Mouse (Mus musculus) right cerebral cortex, postnatal 25 days (tissue): ENCODE measurements at regions not wholly inside any gene's neighbourhood (a gene's known extent, or its start where the extent isn't known, plus 50 kb on each side); places are given as distances from the start of the nearest gene placed in this dataset.

Experiments used
- DNase-seq: peaks from one replicate; pipeline ENCODE4 v3.0.0; 2022

GRCm38 (mm10) chr1:107914671-107915590 is 325.1 kb downstream of the Serpinb8 start:
- no peak for DNase-seq

- no peak for DNase-seq
Measured at GRCm38 (mm10) chr1:107917037-107917436, 327.2 kb downstream of the Serpinb8 start.

- DNase-seq: no peak
Measured at GRCm38 (mm10) chr1:107941601-107942270, 351.9 kb downstream of the Serpinb8 start.

GRCm38 (mm10) chr1:107946204-107946939 is 356.6 kb downstream of the Serpinb8 start:
- no peak for DNase-seq

- DNase-seq: no peak
Measured at GRCm38 (mm10) chr1:107950396-107950795, 360.6 kb downstream of the Serpinb8 start.

- DNase-seq: no peak
Measured at GRCm38 (mm10) chr1:107961009-107961408, 371.2 kb downstream of the Serpinb8 start.

- no peak for DNase-seq
Measured at GRCm38 (mm10) chr1:107975626-107976335, 386.0 kb downstream of the Serpinb8 start.

- no peak for DNase-seq
Measured at GRCm38 (mm10) chr1:107977686-107978085, 387.9 kb downstream of the Serpinb8 start.

GRCm38 (mm10) chr1:107978411-107978810 is 388.6 kb downstream of the Serpinb8 start:
- DNase-seq: no peak

- no peak for DNase-seq
Measured at GRCm38 (mm10) chr1:107985646-107986045, 395.8 kb downstream of the Serpinb8 start.

GRCm38 (mm10) chr1:107988076-107988475 is 398.3 kb downstream of the Serpinb8 start:
- no peak for DNase-seq

- DNase-seq: no peak
Measured at GRCm38 (mm10) chr1:107993013-107993412, 403.2 kb downstream of the Serpinb8 start.

- DNase-seq: no peak
Measured at GRCm38 (mm10) chr1:108023721-108024353, 434.0 kb downstream of the Serpinb8 start.

- DNase-seq: no peak
Measured at GRCm38 (mm10) chr1:108024705-108025104, 434.9 kb downstream of the Serpinb8 start.

- no peak for DNase-seq
Measured at GRCm38 (mm10) chr1:108026461-108026860, 436.7 kb downstream of the Serpinb8 start.

- DNase-seq: no peak
Measured at GRCm38 (mm10) chr1:108046194-108046593, 456.4 kb downstream of the Serpinb8 start.

- no peak for DNase-seq
Measured at GRCm38 (mm10) chr1:108046857-108047714, 457.3 kb downstream of the Serpinb8 start.

- no peak for DNase-seq
Measured at GRCm38 (mm10) chr1:108094622-108095021, 504.8 kb downstream of the Serpinb8 start.

- DNase-seq: no peak
Measured at GRCm38 (mm10) chr1:108102607-108103006, 512.8 kb downstream of the Serpinb8 start.

- no peak for DNase-seq
Measured at GRCm38 (mm10) chr1:108110984-108111383, 521.2 kb downstream of the Serpinb8 start.

GRCm38 (mm10) chr1:108127393-108127792 is 537.6 kb downstream of the Serpinb8 start:
- no peak for DNase-seq
